Comparison of ENCODE assay signal across 8 mouse cellular contexts in the genomic region with DNA sequence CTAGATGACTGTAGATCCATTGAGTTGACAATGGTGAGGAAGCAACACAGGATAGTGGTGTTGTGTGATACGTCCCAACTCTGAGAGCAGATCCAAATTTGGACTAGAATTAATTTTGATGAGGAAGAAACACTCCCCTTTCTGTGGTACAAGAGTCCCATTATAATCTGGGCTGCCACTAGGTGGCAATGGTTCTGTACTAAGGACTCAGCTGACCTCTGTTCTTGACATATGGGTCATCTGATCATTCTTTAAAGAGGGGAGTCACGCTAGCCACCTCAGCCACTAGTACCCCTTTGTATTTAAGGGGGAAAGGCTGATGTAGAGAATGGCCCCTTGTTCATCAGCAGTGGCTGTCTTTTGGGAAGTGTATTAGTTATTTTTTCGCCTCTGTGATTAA. TPM values are rescaled to one million over a fixed set of nuclear protein-coding genes. Genes with fewer than 3 reads are reported as not detected.
A peak's percentile ranks its signal among the peaks of the same experiment; 100 is the strongest.
DNase-seq lines count a peak whose midpoint lies in the region; ATAC-seq lines count a peak whose summit lies in the region.

No protein-coding gene starts in this region.

- no peak overlapping the region for H3K4me3 ChIP-seq in heart, embryonic 15.5 days
- H3K4me3 ChIP-seq in heart, embryonic 10.5 days = no peak overlapping the region
- no peak overlapping the region for H3K4me3 ChIP-seq in neural tube, embryonic 11.5 days (ENCODE audit: low read depth, low read length)

- no peaks in the 10 kb centered on the region for H3K9me3 ChIP-seq in heart, embryonic 15.5 days (replicated peaks)
- no peaks in the 10 kb centered on the region for H3K9me3 ChIP-seq in heart, embryonic 10.5 days
- H3K9me3 ChIP-seq in neural tube, embryonic 11.5 days (ENCODE audit: control insufficient read depth, low read length) = no peaks in the 10 kb centered on the region

- H3K4me1 ChIP-seq in heart, embryonic 15.5 days (replicated peaks) = peaks cover 10% of the 10 kb centered on the region
- H3K4me1 ChIP-seq in heart, embryonic 10.5 days = peaks cover 8% of the 10 kb centered on the region; the same call in 1 of the 2 replicates
- no peaks in the 10 kb centered on the region for H3K4me1 ChIP-seq in neural tube, embryonic 11.5 days (ENCODE audit: control insufficient read depth, insufficient read depth, low read length)

- no peak overlapping the region for H3K4me2 ChIP-seq in heart, embryonic 15.5 days
- no peak overlapping the region for H3K4me2 ChIP-seq in neural tube, embryonic 11.5 days (ENCODE audit: low read depth)

- no peak for DNase-seq in heart, embryonic 10.5 days (ENCODE audit: low spot score)
- peak; percentile 39 to 48 for DNase-seq in CD8-positive naive resting alpha-beta T cell, adult 2 months (ENCODE audit: low read depth in 2 of 2, low spot score in 2 of 2)
- DNase-seq in c-Kit-positive CD71-negative TER-119-negative erythroid progenitor cells, embryonic 14.5 days (ENCODE audit: low read depth) = peak; percentile 37
- peak; percentile 34 to 54 for DNase-seq in kidney, postnatal 4 days
- peak; percentile 16 for DNase-seq in neural tube, embryonic 11.5 days (ENCODE audit: low spot score)
- DNase-seq in ovary, postnatal 10 days (ENCODE audit: low spot score) = no peak
- DNase-seq in cerebellum, adult 9-10 months = no peak

- no peak for ATAC-seq in heart, embryonic 15.5 days (replicated peaks; ENCODE audit: insufficient number of reproducible peaks, insufficient read depth, low FRiP score, low read depth)
- ATAC-seq in neural tube, embryonic 11.5 days (ENCODE audit: insufficient read depth, low FRiP score, low TSS enrichment) = no peak

- H3K9ac ChIP-seq in heart, embryonic 15.5 days = no peak overlapping the region
- no peak overlapping the region for H3K9ac ChIP-seq in neural tube, embryonic 11.5 days (ENCODE audit: low read length)

- no peaks in the 10 kb centered on the region for H3K36me3 ChIP-seq in heart, embryonic 15.5 days
- no peaks in the 10 kb centered on the region for H3K36me3 ChIP-seq in heart, embryonic 10.5 days
- no peaks in the 10 kb centered on the region for H3K36me3 ChIP-seq in neural tube, embryonic 11.5 days (ENCODE audit: control insufficient read depth, insufficient read depth, low read length)

- 47% methylated on average over 3 of the region's 3 CpGs for WGBS in heart, embryonic 15.5 days
- WGBS in heart, embryonic 10.5 days = 42% methylated on average over 3 of the region's 3 CpGs
- WGBS in neural tube, embryonic 11.5 days = 53% methylated on average over 3 of the region's 3 CpGs

- H3K27ac ChIP-seq in heart, embryonic 15.5 days = peak overlapping the region; percentile 24; the same call in 1 of the 2 replicates
- H3K27ac ChIP-seq in heart, embryonic 10.5 days = no peak overlapping the region
- H3K27ac ChIP-seq in neural tube, embryonic 11.5 days (ENCODE audit: low read depth, low read length) = no peak overlapping the region

- no peaks in the 10 kb centered on the region for H3K27me3 ChIP-seq in heart, embryonic 15.5 days
- H3K27me3 ChIP-seq in heart, embryonic 10.5 days (ENCODE audit: insufficient read depth, poor library complexity, severe bottlenecking) = no peaks in the 10 kb centered on the region
- H3K27me3 ChIP-seq in neural tube, embryonic 11.5 days (ENCODE audit: control insufficient read depth, insufficient read depth, low read length) = no peaks in the 10 kb centered on the region

RNA-seq across cellular contexts. Expression of a gene that starts 10.7 kb away (rescaled TPM):
- 0.45 and 1.9 TPM in 2 replicates for polyA plus RNA-seq in heart, embryonic 15.5 days (2015; fragmentation: Nextera tagmentation; extraction: Ambion mirVana)
- polyA plus RNA-seq in heart, embryonic 10.5 days (2016; fragmentation: Nextera tagmentation; extraction: Ambion mirVana) = 0.21 and 0.39 TPM in 2 replicates
- 0.19 and 0.34 TPM in 2 replicates for polyA plus RNA-seq in neural tube, embryonic 11.5 days (2014; fragmentation: Nextera tagmentation; extraction: Ambion mirVana)

RNA-seq across cellular contexts. Expression of a gene that starts 57.3 kb away (rescaled TPM):
- 6.7 and 10.7 TPM in 2 replicates for polyA plus RNA-seq in heart, embryonic 15.5 days (2015; fragmentation: Nextera tagmentation; extraction: Ambion mirVana)
- polyA plus RNA-seq in heart, embryonic 10.5 days (2016; fragmentation: Nextera tagmentation; extraction: Ambion mirVana) = 13.5 and 21.8 TPM in 2 replicates
- 20.7 and 20.8 TPM in 2 replicates for polyA plus RNA-seq in neural tube, embryonic 11.5 days (2014; fragmentation: Nextera tagmentation; extraction: Ambion mirVana)

Comparison
In these comparisons a context has a peak if more than half of its experiments do, and no peak if none do; other contexts are left out.
1. DNase-seq: peak in CD8-positive naive resting alpha-beta T cell, adult 2 months (2 of 2), c-Kit-positive CD71-negative TER-119-negative erythroid progenitor cells, embryonic 14.5 days (single experiment), kidney, postnatal 4 days (2 of 2) and neural tube, embryonic 11.5 days (single experiment); none in heart, embryonic 10.5 days (single experiment), ovary, postnatal 10 days (single experiment) and cerebellum, adult 9-10 months (single experiment).